Mouse (Mus musculus) cerebellum, adult (tissue): ENCODE results near the gene Hsd3b7.

ENCODE experiments used
- ATAC-seq: cut with Nextera tagmentation; 2 replicates; pipeline ENCODE4 v1.9.2; 2017; ENCODE audit warnings: mild to moderate bottlenecking, moderate library complexity, mixed read lengths; ENCODE audit not compliant: insufficient number of reproducible peaks, low FRiP score, low TSS enrichment

The Hsd3b7 gene

DNA sequence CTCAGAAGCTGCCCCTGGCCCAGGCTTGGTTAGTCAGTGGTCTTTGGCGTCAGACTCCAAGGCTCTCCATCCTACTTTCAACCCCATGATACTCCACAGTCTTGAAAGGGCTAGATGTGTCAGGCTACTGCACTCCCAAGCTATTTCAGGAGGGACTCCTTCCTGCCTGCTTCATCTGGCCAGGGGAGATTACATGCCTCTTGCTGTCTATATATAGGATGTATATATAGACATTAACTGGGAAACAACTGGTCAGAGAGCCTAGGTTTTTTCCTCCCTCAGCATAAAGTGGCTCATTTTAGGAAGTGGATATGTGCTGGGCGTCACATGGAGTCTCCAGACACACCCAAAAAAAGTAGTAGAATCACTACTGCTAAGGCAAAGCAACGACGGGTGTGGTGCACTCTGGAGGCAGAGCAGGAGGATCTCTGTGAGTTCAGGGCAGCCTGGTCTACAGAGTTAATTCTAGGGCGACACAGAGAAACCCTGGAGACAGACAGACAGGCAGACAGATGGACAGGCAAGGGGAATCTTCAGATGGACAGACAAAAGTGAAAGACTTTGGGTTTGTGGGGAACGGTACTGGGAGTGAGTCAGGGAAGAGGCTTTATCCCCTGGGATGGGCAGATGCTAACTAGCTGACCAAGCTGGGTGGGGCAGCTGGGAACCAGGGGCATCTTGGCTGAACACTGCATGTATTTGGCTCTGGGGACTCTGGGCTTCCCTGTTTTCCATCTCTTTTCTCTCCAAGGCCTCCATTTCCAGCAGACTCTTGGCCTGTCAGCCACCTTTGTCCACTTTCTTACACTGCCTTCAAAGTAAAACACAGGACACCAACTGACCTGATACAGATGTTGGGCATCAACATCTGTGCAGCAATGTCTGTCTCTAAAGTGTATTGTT is 49.8 kb downstream of the Hsd3b7 start:
- ATAC-seq, result no peak

DNA sequence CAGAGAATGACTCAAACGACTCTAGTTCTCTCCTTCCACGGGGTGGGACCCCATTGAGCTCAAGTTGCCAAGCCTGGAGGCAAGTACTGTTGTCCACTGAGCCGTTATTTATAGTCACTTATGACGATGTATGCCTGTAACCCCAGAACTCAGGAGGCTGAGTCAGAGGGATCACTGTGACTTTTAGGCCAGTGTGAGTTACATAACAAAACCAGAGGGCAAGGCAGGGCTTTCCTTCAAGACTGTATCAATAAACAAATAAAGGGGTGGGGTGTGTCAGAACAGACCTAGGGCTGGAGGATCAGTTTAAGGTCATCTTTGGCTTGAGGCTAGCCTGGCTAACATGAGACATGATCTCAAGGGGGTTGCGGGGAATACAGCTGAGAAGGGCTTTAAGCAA is 50.5 kb downstream of the Hsd3b7 start:
- no peak for ATAC-seq
